Mouse (Mus musculus) neural tube, embryonic 11.5 days (tissue): ENCODE data around the gene Tulp3. TPM values are rescaled to one million over a fixed set of nuclear protein-coding genes. Genes with fewer than 3 reads are reported as not detected.
"Not testable (repeated sequence)": the region's sequence is repeated elsewhere in the genome, so short reads cannot be mapped to it uniquely, and the experiment has no call there.

Source experiments
- ATAC-seq: fragments of 200-750 bp; cut with Nextera tagmentation; 2 replicates; pipeline ENCODE4 v1.8.0; 2017; ENCODE audit warnings: moderate number of reproducible peaks, mild to moderate bottlenecking, moderate TSS enrichment, moderate library complexity; ENCODE audit not compliant: insufficient read depth, low FRiP score, low TSS enrichment
- DNase-seq: peaks from one replicate; pipeline ENCODE4 v3.0.0-alpha.2; 2015; ENCODE audit warnings: low spot score
- H3K27ac ChIP-seq: fragments of 300-500 bp; sonication (generic); 2 replicates; pipeline ENCODE4 v1.5.1; 2014; ENCODE audit warnings: low read depth, mild to moderate bottlenecking, low read length
- H3K27me3 ChIP-seq: fragments of 300-500 bp; sonication (generic); 2 replicates; pipeline ENCODE4 v1.6.1; 2014; ENCODE audit warnings: mild to moderate bottlenecking, low read length, mixed read lengths; ENCODE audit not compliant: control insufficient read depth, insufficient read depth
- H3K36me3 ChIP-seq: fragments of 300-500 bp; sonication (generic); 2 replicates; pipeline ENCODE4 v1.6.1; 2014; ENCODE audit warnings: mild to moderate bottlenecking, low read length, moderate library complexity, mixed read lengths; ENCODE audit not compliant: control insufficient read depth, insufficient read depth
- H3K4me1 ChIP-seq: fragments of 300-500 bp; sonication (generic); 2 replicates; pipeline ENCODE4 v1.6.1; 2014; ENCODE audit warnings: low read length, mixed read lengths; ENCODE audit not compliant: control insufficient read depth, insufficient read depth
- H3K4me2 ChIP-seq: fragments of 300-500 bp; sonication (generic); 2 replicates; pipeline ENCODE4 v1.6.1; 2014; ENCODE audit warnings: low read depth, mild to moderate bottlenecking, moderate library complexity
- H3K4me3 ChIP-seq: fragments of 300-500 bp; sonication (generic); 2 replicates; pipeline ENCODE4 v1.5.1; 2014; ENCODE audit warnings: low read depth, low read length
- H3K9ac ChIP-seq: fragments of 300-500 bp; sonication (generic); 2 replicates; pipeline ENCODE4 v1.6.1; 2014; ENCODE audit warnings: mild to moderate bottlenecking, low read length
- H3K9me3 ChIP-seq: fragments of 300-500 bp; sonication (generic); 2 replicates; pipeline ENCODE4 v1.6.1; 2016; ENCODE audit warnings: low read length; ENCODE audit not compliant: control insufficient read depth
- WGBS: fragments of 180-500 bp; shearing (Covaris S2); extraction: QIAGEN DNeasy Blood & Tissue Kit; methylation state at CpG from one replicate; pipeline ENCODE4 v1.1.7; 2014; 5-methylcytosine and 5-hydroxymethylcytosine counted together
- polyA plus RNA-seq: library from polyadenylated mRNA; unstranded; fragments of >200 nt; fragmentation: Nextera tagmentation; extraction: Ambion mirVana; gene quantifications from 2 replicates; pipeline ENCODE4 v1.2.1, GENCODE M21; 2014

Tulp3 gene
- polyA plus RNA-seq, 1 experiment from 2014 or later, result 17.4 TPM

- Histone ChIP-seq H3K27me3 (peaks cover 17% of the 10 kb centered on the region), H3K4me3 (no peak overlapping the region), H3K9me3 (0 out of 2 replicates have a peak, but pooled peaks cover 3% of the 10 kb centered on the region), H3K9ac (no peak overlapping the region), H3K27ac (no peak overlapping the region), H3K4me1 (0 out of 2 replicates have a peak, but pooled peaks cover under 1% of the 10 kb centered on the region), H3K4me2 (no peak overlapping the region), H3K36me3 (no peaks in the 10 kb centered on the region)
- 80% methylated on average over 4 of the region's 4 CpGs for WGBS
- DNase-seq, result no peak
- no peak for ATAC-seq
These were observed 50.9 kb downstream of the Tulp3 start for GRCm38 (mm10) chr6:128304801-128305200.

DNA sequence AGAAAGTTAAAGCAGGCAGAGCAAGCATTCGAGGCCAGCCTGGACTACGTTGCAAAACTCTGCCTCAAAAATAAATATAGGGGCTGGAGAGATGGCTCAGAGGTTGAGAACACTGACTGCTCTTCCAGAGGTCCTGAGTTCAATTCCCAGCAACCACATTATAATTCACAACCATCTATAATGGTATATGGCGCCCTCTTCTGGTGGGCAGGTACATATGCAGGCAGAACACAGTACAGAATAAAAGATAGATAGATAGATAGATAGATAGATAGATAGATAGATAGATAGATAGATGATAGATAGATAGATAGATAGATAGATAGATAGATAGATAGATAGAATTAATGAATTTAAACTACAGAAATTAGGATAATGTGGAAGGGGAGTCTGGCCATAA is 53.0 kb downstream of the Tulp3 start:
- not testable (repeated sequence) for ATAC-seq, H3K9ac ChIP-seq, H3K4me3 ChIP-seq, H3K4me2 ChIP-seq, H3K36me3 ChIP-seq, DNase-seq, H3K4me1 ChIP-seq, H3K27ac ChIP-seq, H3K9me3 ChIP-seq
- 78% methylated on average over 3 of the region's 3 CpGs for WGBS
- peaks cover 32% of the 10 kb centered on the region for H3K27me3 ChIP-seq

DNA sequence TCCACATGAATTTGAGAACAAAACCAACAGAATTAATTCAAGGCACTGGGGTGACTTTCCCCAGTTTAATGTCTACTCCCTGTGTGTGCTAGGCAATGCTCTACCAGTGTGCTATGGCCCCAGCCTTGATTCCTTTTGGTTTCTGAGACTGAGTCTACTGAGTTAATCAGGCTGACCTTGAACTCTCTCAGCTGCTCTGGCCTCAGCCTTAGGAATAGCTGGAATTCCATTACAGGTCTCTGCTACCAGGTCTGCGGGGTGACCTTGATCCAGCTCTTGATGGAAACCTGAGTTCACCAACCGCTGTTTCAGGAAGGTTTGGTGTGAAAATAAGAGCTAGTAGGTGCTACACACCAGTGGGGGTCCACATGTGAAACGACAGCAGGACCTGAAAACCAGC is 53.8 kb downstream of the Tulp3 start:
- WGBS, result 83% methylated on average over 3 of the region's 3 CpGs
- DNase-seq (peak; percentile 6), ATAC-seq (no peak)
- Histone ChIP-seq H3K36me3 (no peaks in the 10 kb centered on the region), H3K9ac (no peak overlapping the region), H3K4me3 (no peak overlapping the region), H3K9me3 (0 out of 2 replicates have a peak, but pooled peaks cover 3% of the 10 kb centered on the region), H3K4me1 (peaks cover 7% of the 10 kb centered on the region; the same call in 1 of the 2 replicates), H3K27me3 (peaks cover 34% of the 10 kb centered on the region), H3K27ac (no peak overlapping the region), H3K4me2 (no peak overlapping the region)

DNA sequence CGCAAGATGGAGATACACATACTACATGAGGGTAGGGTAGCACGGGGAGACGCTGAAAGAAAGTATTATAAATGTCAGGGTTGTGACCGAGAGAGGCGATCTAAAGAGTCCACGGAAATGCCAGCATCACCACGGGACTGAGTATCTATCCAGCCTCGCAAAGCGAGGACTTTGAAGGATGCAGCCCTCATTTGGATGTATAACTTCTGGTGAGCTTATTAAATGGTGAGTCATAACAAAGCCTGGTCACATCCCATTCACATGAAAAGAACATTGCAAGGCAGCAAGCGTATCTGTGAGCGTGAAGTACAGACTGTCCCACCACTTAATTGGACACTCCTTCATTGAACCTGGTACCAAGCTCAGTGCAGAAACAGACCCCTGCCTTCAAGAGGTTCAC is 54.2 kb downstream of the Tulp3 start:
- H3K4me2 ChIP-seq, result no peak overlapping the region
- WGBS, result 49% methylated on average over 11 of the region's 11 CpGs
- no peak overlapping the region for H3K4me3 ChIP-seq
- DNase-seq (no peak), ATAC-seq (no peak)
- H3K9ac ChIP-seq, result no peak overlapping the region
- no peaks in the 10 kb centered on the region for H3K36me3 ChIP-seq
- peaks cover 7% of the 10 kb centered on the region; the same call in 1 of the 2 replicates for H3K4me1 ChIP-seq
- H3K27me3 ChIP-seq, result peaks cover 34% of the 10 kb centered on the region
- 0 out of 2 replicates have a peak, but pooled peaks cover 3% of the 10 kb centered on the region for H3K9me3 ChIP-seq
- H3K27ac ChIP-seq, result no peak overlapping the region

DNA sequence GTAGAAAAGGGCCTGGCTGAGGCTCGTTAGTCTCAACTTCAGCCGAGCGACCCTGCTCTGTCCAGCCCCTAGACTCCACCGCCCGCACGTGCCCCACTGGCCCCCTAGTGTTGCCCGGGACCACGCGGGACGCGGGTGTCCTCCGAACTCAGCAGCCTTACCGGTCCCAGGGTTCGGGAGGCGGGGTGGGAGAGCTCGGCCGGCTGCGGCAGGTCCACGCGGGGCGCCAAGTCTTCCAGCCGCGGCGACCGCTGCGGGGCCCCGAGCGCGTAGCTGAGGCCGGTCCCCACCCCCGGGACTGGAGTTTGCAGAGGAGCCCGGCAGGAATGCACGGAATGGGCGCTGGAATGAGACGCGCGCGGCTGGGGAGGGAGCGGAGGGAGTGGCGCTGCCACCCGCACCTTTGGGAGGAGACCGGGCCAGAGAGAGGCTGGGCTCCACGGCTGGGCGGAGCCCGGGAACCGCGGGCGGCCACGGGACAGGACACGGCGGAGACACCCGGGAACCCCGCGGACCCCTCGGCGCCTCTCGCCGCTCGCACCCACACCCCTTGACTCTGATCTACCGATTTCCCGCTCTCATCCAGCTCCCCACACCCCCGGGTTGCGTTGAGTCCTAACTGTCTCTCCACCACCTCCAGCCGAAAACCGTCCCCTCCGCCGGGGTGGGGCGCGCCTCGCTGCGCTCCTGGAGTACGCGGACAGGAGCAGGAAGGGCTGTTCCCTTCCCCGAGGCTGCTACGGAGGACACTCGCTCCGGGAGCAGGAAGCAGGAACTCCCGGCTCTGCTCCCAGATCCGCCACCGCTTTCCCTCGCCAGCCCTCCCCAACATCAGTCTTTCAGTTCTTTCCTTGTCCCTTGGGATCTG is 55.3 kb downstream of the Tulp3 start, which contains the start of gene Tead4:
Gene Tead4 (minus strand): TSS at position 690 of the 868 bp plus-strand sequence.
- peaks cover 7% of the 10 kb centered on the region; the same call in 1 of the 2 replicates for H3K4me1 ChIP-seq
- peaks cover 34% of the 10 kb centered on the region for H3K27me3 ChIP-seq
- no peaks in the 10 kb centered on the region for H3K36me3 ChIP-seq
- WGBS, result under 1% methylated on average over 67 of the region's 81 CpGs
- DNase-seq (peak; percentile 66), ATAC-seq (peak; percentile 79)
- peak within 1 kb of the TSS; percentile 60 for H3K9ac ChIP-seq
- H3K27ac ChIP-seq, result no peak within 1 kb of the TSS
- H3K4me3 ChIP-seq, result peak within 1 kb of the TSS; percentile 68
- 0 out of 2 replicates have a peak, but pooled peaks cover 3% of the 10 kb centered on the region for H3K9me3 ChIP-seq
- H3K4me2 ChIP-seq, result peak within 1 kb of the TSS; percentile 100

DNA sequence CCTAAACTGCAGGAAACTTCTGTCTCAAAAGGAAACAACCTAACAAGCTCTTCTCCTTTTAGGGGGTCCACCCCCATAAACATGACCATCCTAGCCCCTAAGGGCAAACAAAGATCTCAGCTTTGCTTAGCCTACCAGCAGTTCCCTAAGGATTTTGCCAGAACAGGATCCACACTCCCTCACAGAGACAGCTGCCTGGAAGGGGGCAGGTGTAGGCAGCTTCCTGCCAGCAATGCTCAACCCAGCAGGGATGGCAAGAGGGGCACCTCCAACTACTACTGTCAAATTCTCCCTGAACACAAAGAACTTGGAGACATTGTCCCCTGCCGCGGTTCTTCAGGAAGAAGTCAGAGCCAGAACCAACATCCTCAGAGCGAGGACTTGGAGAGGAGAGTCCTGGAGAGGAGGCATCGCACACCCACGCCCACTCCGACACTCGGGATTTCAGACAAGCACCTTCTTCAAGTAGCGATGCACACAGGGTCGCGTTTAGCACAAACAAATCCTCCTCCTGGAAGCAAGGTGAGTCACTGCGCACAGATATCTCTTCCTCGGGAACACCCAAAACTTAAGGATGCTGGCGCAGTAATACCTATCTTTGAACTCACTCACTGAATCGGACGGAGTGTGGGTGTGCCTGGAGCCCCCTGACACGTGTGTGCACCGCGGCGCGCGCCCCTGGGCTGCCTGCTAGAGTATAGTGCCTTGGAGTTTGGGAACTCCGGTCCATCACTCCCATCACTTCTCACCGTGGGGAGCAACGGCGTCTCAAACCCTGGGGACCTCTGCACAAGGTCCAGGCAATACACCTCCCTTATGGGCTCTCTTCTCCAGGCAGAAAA is 56.1 kb downstream of the Tulp3 start:
- Histone ChIP-seq H3K27ac (no peak overlapping the region), H3K36me3 (no peaks in the 10 kb centered on the region), H3K9me3 (0 out of 2 replicates have a peak, but pooled peaks cover 3% of the 10 kb centered on the region), H3K4me2 (peak overlapping the region; percentile 100), H3K27me3 (peaks cover 34% of the 10 kb centered on the region), H3K4me1 (peaks cover 7% of the 10 kb centered on the region; the same call in 1 of the 2 replicates), H3K4me3 (peak overlapping the region; percentile 68), H3K9ac (peak overlapping the region; percentile 60)
- ATAC-seq (no peak), DNase-seq (peak; percentile 40)
- 1% methylated on average over 25 of the region's 25 CpGs for WGBS

DNA sequence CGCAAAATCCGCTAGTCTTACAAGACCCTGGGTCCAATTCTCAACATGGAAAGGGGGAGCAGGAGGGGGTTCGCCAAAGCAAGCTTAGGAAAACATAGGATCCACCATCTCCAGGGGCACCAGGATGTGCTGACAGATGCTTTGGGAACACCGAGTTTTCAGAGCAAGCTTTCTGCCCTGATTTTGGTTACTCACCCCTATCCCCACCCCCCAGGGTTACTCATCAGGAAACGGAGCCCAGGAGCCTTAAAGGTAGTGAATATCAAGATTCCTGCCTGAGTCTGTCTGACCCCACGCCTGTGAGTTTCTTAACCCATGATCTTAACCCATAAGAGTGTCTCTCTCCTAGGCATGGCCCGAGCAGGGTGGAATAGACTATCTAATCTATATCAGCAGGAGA is 57.4 kb downstream of the Tulp3 start:
- H3K27ac ChIP-seq, result no peak overlapping the region
- H3K9me3 ChIP-seq, result 0 out of 2 replicates have a peak, but pooled peaks cover 3% of the 10 kb centered on the region
- no peak for ATAC-seq
- H3K4me2 ChIP-seq, result no peak overlapping the region
- peaks cover 34% of the 10 kb centered on the region for H3K27me3 ChIP-seq
- no peak overlapping the region for H3K9ac ChIP-seq
- no peak overlapping the region for H3K4me3 ChIP-seq
- WGBS, result 50% methylated on average over 7 of the region's 7 CpGs
- H3K36me3 ChIP-seq, result no peaks in the 10 kb centered on the region
- H3K4me1 ChIP-seq, result peaks cover 7% of the 10 kb centered on the region; the same call in 1 of the 2 replicates
- DNase-seq, result no peak

DNA sequence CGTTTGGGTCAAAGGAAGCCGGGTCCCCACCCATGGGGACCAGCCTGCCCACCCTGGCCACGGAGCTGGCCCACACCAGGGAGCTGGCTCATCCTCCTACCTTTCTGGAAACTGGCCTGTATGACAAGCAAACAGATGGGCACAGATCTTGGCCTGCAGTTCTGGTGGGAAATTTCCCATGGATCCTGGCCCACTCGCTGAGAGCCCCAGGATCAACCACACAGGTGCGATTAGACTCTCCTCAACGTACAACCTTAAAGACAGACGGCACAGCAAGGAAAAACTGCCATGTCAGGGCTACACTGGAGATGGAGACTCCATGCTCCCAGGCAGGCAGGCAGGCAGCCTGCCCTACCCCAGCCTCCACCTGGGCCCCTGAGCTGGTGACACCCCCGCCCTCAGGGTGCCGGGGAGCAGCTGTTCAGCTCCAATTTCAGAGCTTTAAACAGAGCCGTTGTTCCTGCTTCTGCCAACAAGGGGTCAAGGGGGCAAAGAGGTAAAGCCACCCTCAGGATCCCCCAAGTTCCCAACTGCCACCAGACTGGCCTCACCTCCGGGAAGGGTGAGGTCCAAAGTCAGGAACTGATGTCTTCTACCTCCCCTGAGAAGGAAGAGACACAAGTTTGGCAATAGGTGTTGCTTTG is 58.8 kb downstream of the Tulp3 start:
- Histone ChIP-seq H3K4me3 (no peak overlapping the region), H3K36me3 (no peaks in the 10 kb centered on the region), H3K4me2 (no peak overlapping the region), H3K9ac (no peak overlapping the region), H3K9me3 (no peaks in the 10 kb centered on the region), H3K27ac (no peak overlapping the region), H3K4me1 (peaks cover 7% of the 10 kb centered on the region; the same call in 1 of the 2 replicates), H3K27me3 (peaks cover 31% of the 10 kb centered on the region)
- ATAC-seq, result no peak
- no peak for DNase-seq
- 32% methylated on average over 11 of the region's 11 CpGs for WGBS
